Mouse (Mus musculus) stomach, postnatal 0 days (tissue): Measurements from ENCODE around the gene Klf7. TPM values are rescaled to one million over a fixed set of nuclear protein-coding genes. Genes with fewer than 3 reads are reported as not detected.

Experiments
- ATAC-seq: fragments of 200-750 bp; cut with Nextera tagmentation; 2 replicates; pipeline ENCODE4 v1.8.0; 2017; ENCODE audit not compliant: low FRiP score, low TSS enrichment
- DNase-seq: peaks from one replicate; pipeline ENCODE4 v3.0.0-alpha.2; 2016; ENCODE audit warnings: low spot score
- H3K27ac ChIP-seq: fragments of 300-500 bp; sonication (generic); replicated peaks from 2 replicates; pipeline ENCODE4 v1.5.1; 2014; ENCODE audit warnings: mild to moderate bottlenecking, control low read depth
- H3K27me3 ChIP-seq: fragments of 300-500 bp; sonication (generic); 2 replicates; pipeline ENCODE4 v1.6.1; 2014; ENCODE audit warnings: low read length; ENCODE audit not compliant: control insufficient read depth, insufficient read depth
- H3K36me3 ChIP-seq: fragments of 300-500 bp; sonication (generic); 2 replicates; pipeline ENCODE4 v1.6.1; 2014; ENCODE audit warnings: low read length, mixed read lengths; ENCODE audit not compliant: control insufficient read depth, insufficient read depth
- H3K4me1 ChIP-seq: fragments of 300-500 bp; sonication (generic); replicated peaks from 2 replicates; pipeline ENCODE4 v1.6.1; 2014; ENCODE audit warnings: antibody characterized with exemption; ENCODE audit not compliant: control insufficient read depth, insufficient read depth
- H3K4me2 ChIP-seq: fragments of 300-500 bp; sonication (generic); replicated peaks from 2 replicates; pipeline ENCODE4 v1.6.1; 2014; ENCODE audit warnings: low read depth, mild to moderate bottlenecking, control low read depth, moderate library complexity
- H3K4me3 ChIP-seq: fragments of 300-500 bp; sonication (generic); 2 replicates; pipeline ENCODE4 v1.5.1; 2014; ENCODE audit warnings: low read depth, low read length, control low read depth
- H3K9ac ChIP-seq: fragments of 300-500 bp; sonication (generic); 2 replicates; pipeline ENCODE4 v1.6.1; 2014; ENCODE audit warnings: mild to moderate bottlenecking, low read length, control low read depth, mixed read lengths
- H3K9me3 ChIP-seq: fragments of 300-500 bp; sonication (generic); 2 replicates; pipeline ENCODE4 v1.6.1; 2016; ENCODE audit warnings: low read length; ENCODE audit not compliant: control insufficient read depth
- CTCF ChIP-seq: IDR thresholded peaks from 2 replicates; pipeline ENCODE4 v1.5.1; 2016; ENCODE audit warnings: antibody characterized with exemption, low read depth, mild to moderate bottlenecking, moderate library complexity
- EP300 ChIP-seq: optimal IDR thresholded peaks from 2 replicates; pipeline ENCODE3; 2016; ENCODE audit warnings: antibody characterized with exemption
- WGBS: fragments of 180-500 bp; shearing (Covaris S2); extraction: QIAGEN DNeasy Blood & Tissue Kit; methylation state at CpG from one replicate; pipeline ENCODE4 v1.1.7; 2014; 5-methylcytosine and 5-hydroxymethylcytosine counted together
- polyA plus RNA-seq: library from polyadenylated mRNA; unstranded; fragments of >200 nt; fragmentation: Nextera tagmentation; extraction: Ambion mirVana; gene quantifications from 2 replicates; pipeline ENCODE4 v1.2.1, GENCODE M21; 2015

Gene Klf7
- polyA plus RNA-seq, 1 experiment from 2014 or later = 15.4 TPM

DNA sequence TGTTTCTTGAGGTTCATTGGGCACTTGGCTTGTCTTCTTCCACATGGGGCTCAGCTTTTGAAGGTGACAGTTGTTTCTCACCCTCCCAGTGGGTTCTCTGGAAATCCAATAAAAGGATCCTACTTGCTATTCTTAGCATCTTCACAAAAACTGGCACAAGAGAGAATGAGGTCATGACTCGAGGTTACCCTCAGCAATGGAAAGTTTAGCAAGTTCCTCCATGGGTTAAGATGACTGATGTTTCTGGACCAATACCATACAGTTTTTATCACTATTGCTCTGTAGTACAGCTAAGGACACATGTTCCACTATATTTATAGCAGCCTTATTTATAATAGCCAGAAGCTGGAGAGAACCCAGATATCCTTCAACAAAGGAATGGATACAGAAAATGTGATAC is 12.4 kb upstream of the Klf7 start:
- no peaks in the 10 kb centered on the region for H3K36me3 ChIP-seq
- ATAC-seq (no peak), DNase-seq (no peak)
- no peak overlapping the region for H3K4me3 ChIP-seq
- H3K9ac ChIP-seq = no peak overlapping the region
- H3K4me2 ChIP-seq = no peak overlapping the region
- no peak overlapping the region for H3K27ac ChIP-seq
- H3K4me1 ChIP-seq = no peaks in the 10 kb centered on the region
- 72% methylated on average over 1 of the region's 1 CpGs for WGBS
- H3K27me3 ChIP-seq = no peaks in the 10 kb centered on the region
- TF ChIP-seq CTCF = no peak
- no peak for TF ChIP-seq EP300
- H3K9me3 ChIP-seq = no peaks in the 10 kb centered on the region

DNA sequence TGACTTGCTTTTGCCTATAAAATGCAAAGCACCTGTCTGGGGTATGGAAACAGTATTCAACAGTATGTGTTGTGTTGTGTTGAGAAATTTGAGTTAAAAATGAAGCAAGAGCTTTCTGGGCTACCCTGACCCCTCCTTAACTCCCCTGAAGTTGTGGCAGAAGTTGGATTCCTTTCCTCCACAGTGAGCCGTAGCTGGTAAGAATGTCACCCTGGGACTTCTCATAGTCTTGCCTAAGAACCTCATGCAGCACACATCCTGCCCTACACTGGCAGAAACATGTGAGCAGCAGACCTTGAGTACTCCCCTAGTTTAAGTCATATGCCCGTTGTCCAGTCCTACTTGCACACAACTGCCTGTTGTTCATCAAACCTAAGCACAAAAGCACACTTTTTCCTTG is 4.7 kb upstream of the Klf7 start:
- Histone ChIP-seq H3K27me3 (no peaks in the 10 kb centered on the region), H3K36me3 (no peaks in the 10 kb centered on the region), H3K27ac (no peak overlapping the region), H3K4me2 (no peak overlapping the region), H3K9me3 (no peaks in the 10 kb centered on the region), H3K9ac (no peak overlapping the region), H3K4me1 (no peaks in the 10 kb centered on the region), H3K4me3 (no peak overlapping the region)
- no peak for DNase-seq
- no peak for ATAC-seq
- no peak for TF ChIP-seq CTCF
- WGBS = 87% methylated on average over 2 of the region's 2 CpGs

DNA sequence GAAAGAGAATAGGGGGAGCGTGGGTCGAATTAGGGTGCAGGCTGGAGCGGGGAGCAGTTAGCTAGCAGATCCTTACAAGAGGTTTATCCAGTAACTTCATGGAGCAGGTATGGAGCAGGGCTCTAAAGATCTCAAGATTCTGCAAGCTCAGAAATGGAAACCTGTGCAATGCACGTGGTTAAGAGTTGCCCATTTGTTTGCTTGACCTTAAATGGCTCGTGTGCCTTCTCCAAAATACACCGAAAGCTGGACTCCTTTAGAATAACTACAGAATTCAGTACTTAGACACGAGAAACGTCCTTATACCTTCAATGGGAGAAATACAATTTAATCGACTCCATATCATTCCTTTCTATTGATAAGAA is 366 bp upstream of the Klf7 start:
- peak overlapping the region; percentile 62 for H3K4me2 ChIP-seq
- H3K27me3 ChIP-seq = no peaks in the 10 kb centered on the region
- ATAC-seq (no peak), DNase-seq (no peak)
- no peaks in the 10 kb centered on the region for H3K9me3 ChIP-seq
- H3K4me3 ChIP-seq = peak overlapping the region; percentile 86
- no peak for TF ChIP-seq CTCF
- TF ChIP-seq EP300 = no peak
- no peaks in the 10 kb centered on the region for H3K36me3 ChIP-seq
- H3K4me1 ChIP-seq = 0 out of 2 replicates have a peak, but pooled peaks cover 2% of the 10 kb centered on the region
- H3K27ac ChIP-seq = peak overlapping the region; percentile 100
- H3K9ac ChIP-seq = peak overlapping the region; percentile 100
- 15% methylated on average over 9 of the region's 9 CpGs for WGBS

DNA sequence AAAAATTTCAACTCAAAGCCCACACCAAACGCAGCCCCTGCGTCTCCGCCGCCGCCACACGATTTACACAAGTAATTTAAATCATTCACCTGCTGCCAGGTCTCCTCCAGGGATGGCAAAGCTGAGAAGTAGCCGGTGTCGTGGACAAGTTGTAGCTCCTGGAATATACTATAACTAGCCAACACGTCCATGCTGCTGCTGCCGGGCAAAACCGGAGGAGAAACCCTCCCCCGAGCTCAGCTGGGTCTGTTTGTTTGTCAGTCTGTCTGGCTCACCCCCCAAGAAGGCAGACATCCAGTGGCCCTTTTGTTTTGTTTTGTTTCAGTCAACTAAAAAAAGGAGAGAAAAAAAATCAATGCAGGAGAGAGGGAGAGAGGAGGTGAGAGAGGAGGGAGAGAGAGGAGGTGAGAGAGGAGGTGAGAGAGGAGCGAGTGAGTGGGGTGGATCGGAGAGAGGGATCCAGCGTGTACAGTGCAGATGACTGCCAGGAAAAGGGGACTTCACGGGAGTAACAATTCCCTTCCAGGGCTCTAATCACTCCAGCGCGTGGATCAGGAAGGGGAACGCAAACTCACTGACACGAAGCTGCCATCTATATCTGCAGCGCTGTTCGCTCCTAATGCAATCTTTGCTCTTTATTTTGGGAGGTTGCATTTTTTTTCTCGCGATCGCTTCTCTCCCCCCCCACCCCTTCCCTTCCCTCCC is 1.1 kb downstream of the Klf7 start:
- DNase-seq (peak; percentile 52), ATAC-seq (peak; percentile 41)
- Histone ChIP-seq H3K27ac (peak overlapping the region; percentile 100), H3K36me3 (no peaks in the 10 kb centered on the region), H3K27me3 (no peaks in the 10 kb centered on the region), H3K4me2 (peak overlapping the region; percentile 62), H3K9ac (peak overlapping the region; percentile 71), H3K4me1 (0 out of 2 replicates have a peak, but pooled peaks cover 2% of the 10 kb centered on the region), H3K4me3 (peak overlapping the region; percentile 86), H3K9me3 (no peaks in the 10 kb centered on the region)
- TF ChIP-seq EP300 = no peak
- no peak for TF ChIP-seq CTCF
- WGBS = under 1% methylated on average over 25 of the region's 25 CpGs

DNA sequence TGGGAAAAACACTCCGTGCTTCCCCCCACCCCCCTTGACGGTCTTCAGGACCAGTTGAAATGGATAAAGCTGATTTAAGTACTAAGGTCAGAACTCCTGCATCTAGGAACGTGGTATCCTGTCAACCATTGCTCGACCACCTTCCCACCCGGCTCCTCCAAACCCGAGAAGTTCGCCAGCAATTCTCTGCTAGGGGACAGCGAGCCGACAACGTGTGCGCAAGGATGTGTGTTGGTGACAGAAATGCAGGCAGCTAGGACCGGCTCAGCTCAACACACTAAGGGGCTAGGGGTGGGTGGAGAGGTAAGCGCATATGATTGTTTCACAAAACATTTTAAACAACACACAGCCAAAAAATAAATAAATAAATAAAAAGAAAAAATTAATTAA is 1.7 kb downstream of the Klf7 start:
- TF ChIP-seq EP300 (no peak), CTCF (no peak)
- no peaks in the 10 kb centered on the region for H3K9me3 ChIP-seq
- ATAC-seq (no peak), DNase-seq (peak; percentile 27)
- peak overlapping the region; percentile 71 for H3K9ac ChIP-seq
- peak overlapping the region; percentile 100 for H3K27ac ChIP-seq
- no peaks in the 10 kb centered on the region for H3K36me3 ChIP-seq
- 0 out of 2 replicates have a peak, but pooled peaks cover 2% of the 10 kb centered on the region for H3K4me1 ChIP-seq
- H3K4me2 ChIP-seq = peak overlapping the region; percentile 62
- no peaks in the 10 kb centered on the region for H3K27me3 ChIP-seq
- H3K4me3 ChIP-seq = peak overlapping the region; percentile 86
- under 1% methylated on average over 13 of the region's 13 CpGs for WGBS

DNA sequence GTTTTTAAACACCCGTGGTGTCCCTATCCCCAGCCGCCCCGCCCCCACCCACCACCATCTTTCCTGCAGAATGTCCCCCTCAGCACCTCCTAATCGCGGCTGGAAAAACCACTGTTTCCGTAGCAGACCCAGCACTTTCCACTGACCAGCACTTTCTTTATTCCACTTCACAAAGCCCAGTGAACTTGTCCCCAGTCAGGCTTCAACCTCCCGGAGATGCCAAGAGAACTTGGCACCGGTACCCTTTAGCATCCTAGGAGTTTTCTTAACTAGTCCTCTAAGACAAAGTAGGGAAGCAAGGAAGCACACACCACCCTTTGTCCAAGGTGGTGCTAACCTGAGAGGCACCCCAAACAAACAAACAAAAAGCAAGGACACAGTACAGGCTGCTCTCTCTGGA is 2.2 kb downstream of the Klf7 start:
- Histone ChIP-seq H3K9me3 (no peaks in the 10 kb centered on the region), H3K27me3 (no peaks in the 10 kb centered on the region), H3K27ac (peak overlapping the region; percentile 100), H3K36me3 (no peaks in the 10 kb centered on the region), H3K4me1 (0 out of 2 replicates have a peak, but pooled peaks cover 2% of the 10 kb centered on the region), H3K4me3 (peak overlapping the region; percentile 86), H3K4me2 (peak overlapping the region; percentile 62), H3K9ac (peak overlapping the region; percentile 71)
- WGBS = 5% methylated on average over 8 of the region's 8 CpGs
- DNase-seq (peak; percentile 37), ATAC-seq (no peak)
- TF ChIP-seq CTCF = no peak
- no peak for TF ChIP-seq EP300
